Comparison of ENCODE assay signal across 11 mouse cellular contexts in the genomic region with DNA sequence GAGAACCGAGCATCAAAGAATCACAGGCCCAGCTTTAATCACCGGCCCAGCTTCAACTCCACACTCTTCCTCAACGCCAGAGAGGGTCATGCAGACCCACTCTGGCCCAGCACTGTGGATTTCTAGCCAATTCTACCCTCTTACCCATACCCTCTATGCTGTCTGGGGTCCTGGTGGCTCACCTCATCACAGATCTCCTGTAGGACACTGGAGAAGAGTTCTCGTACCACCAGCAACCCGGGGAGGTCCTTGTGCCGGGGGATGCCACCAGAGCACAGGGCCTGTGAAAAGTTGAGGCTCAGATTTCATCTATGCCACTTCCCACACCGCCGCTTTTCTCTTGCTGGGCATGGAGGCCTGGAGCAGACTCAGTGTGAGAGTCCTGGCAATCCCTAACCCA. TPM values are rescaled to one million over a fixed set of nuclear protein-coding genes. Genes with fewer than 3 reads are reported as not detected.
DNase-seq lines count a peak whose midpoint lies in the region; ATAC-seq and TF ChIP-seq lines count a peak whose summit lies in the region.
"Had no signal": no experiment of that assay in that cellular context is flagged by ENCODE, and none has a peak within 500 bp of the region (broad histone marks: within the 10 kb centered on the region; RNA-seq: fewer than 3 reads in every experiment).

No protein-coding gene starts in this region.

- TF ChIP-seq CTCF in G1E (IDR thresholded peaks at IDR 0.05; ENCODE audit: low read depth, low read length): no peak

- peak overlapping the region; percentile 66; the same call in 1 of the 2 replicates for H3K4me3 ChIP-seq in kidney, embryonic 14.5 days (ENCODE audit: low read length)
- H3K4me3 ChIP-seq in G1E (ENCODE audit: low read depth, low read length): peak overlapping the region; percentile 76
- no peak overlapping the region for H3K4me3 ChIP-seq in liver, embryonic 12.5 days

- no peak overlapping the region for H3K27ac ChIP-seq in kidney, embryonic 14.5 days (ENCODE audit: low read depth, low read length)
- 0 out of 2 replicates have a peak overlapping the region, but pooled peaks have one; percentile 75 for H3K27ac ChIP-seq in liver, embryonic 12.5 days
- H3K27ac ChIP-seq: liver, embryonic 14.5 days had no signal

- no peaks in the 10 kb centered on the region for H3K9me3 ChIP-seq in kidney, embryonic 14.5 days (ENCODE audit: control insufficient read depth, low read length)
- no peaks in the 10 kb centered on the region for H3K9me3 ChIP-seq in G1E (replicated peaks)
- H3K9me3 ChIP-seq in liver, embryonic 12.5 days (replicated peaks): no peaks in the 10 kb centered on the region

- ATAC-seq in kidney, embryonic 14.5 days (ENCODE audit: low FRiP score, low TSS enrichment): no peak
- no peak for ATAC-seq in G1E (ENCODE audit: extremely low read depth, insufficient number of reproducible peaks, low FRiP score, poor library complexity, severe bottlenecking)
- no peak for ATAC-seq in liver, embryonic 12.5 days
- ATAC-seq: forebrain, postnatal 0 days had no signal

- peak; percentile 44 for DNase-seq in cerebellum, adult 9-10 months
- no peak for DNase-seq in cerebellum, postnatal 4 days (ENCODE audit: low spot score in 2 of 2)
- no peak for DNase-seq in kidney, postnatal 14 days
- no peak for DNase-seq in G1E (ENCODE audit: low spot score)
- DNase-seq in embryo, embryonic 10 days (ENCODE audit: low spot score): no peak
- no peak for DNase-seq in right cerebral cortex, postnatal 14 days
- DNase-seq: forebrain, postnatal 0 days; kidney, adult 8-10 months had no signal

- H3K4me2 ChIP-seq in kidney, embryonic 14.5 days (replicated peaks; ENCODE audit: low read depth, low read length): peak overlapping the region; percentile 92; the same call in 1 of the 2 replicates
- H3K4me2 ChIP-seq in liver, embryonic 12.5 days: peak overlapping the region; percentile 93

- whole genome bisulfite sequencing in kidney, embryonic 14.5 days: 81% methylated on average over 8 of the region's 8 CpGs
- 81% methylated on average over 8 of the region's 8 CpGs for WGBS in liver, embryonic 12.5 days (ENCODE audit: insufficient replicate concordance)

- H3K36me3 ChIP-seq in kidney, embryonic 14.5 days (ENCODE audit: control insufficient read depth, insufficient read depth, low read length): peaks cover 5% of the 10 kb centered on the region
- H3K36me3 ChIP-seq in G1E (replicated peaks): peaks cover 53% of the 10 kb centered on the region
- H3K36me3 ChIP-seq in liver, embryonic 12.5 days: peaks cover 18% of the 10 kb centered on the region

- peak overlapping the region; percentile 28; the same call in 1 of the 2 replicates for H3K9ac ChIP-seq in kidney, embryonic 14.5 days (ENCODE audit: low read depth, low read length)
- H3K9ac ChIP-seq in liver, embryonic 12.5 days: no peak overlapping the region
- H3K9ac ChIP-seq: forebrain, postnatal 0 days had no signal

- H3K4me1 ChIP-seq in kidney, embryonic 14.5 days (ENCODE audit: control insufficient read depth, insufficient read depth, low read length): peaks cover 21% of the 10 kb centered on the region
- peaks cover 68% of the 10 kb centered on the region for H3K4me1 ChIP-seq in G1E (ENCODE audit: insufficient read depth, low read depth, low read length)
- peaks cover 62% of the 10 kb centered on the region for H3K4me1 ChIP-seq in liver, embryonic 12.5 days

- H3K27me3 ChIP-seq in kidney, embryonic 14.5 days (ENCODE audit: control insufficient read depth, insufficient read depth, low read length): no peaks in the 10 kb centered on the region
- no peaks in the 10 kb centered on the region; the same call in 1 of the 2 replicates for H3K27me3 ChIP-seq in G1E (ENCODE audit: insufficient read depth, low read length)
- no peaks in the 10 kb centered on the region for H3K27me3 ChIP-seq in liver, embryonic 12.5 days (replicated peaks)

RNA-seq across cellular contexts. Expression of a gene that starts 1.4 kb away (rescaled TPM):
- 20.4 and 22.2 TPM in 2 replicates for polyA plus RNA-seq in kidney, embryonic 14.5 days (2014; fragmentation: Nextera tagmentation; extraction: Ambion mirVana)
- total RNA-seq in G1E (2014; fragmentation: Nextera tagmentation) (16.6 and 30.0 TPM in 2 replicates), G1E (2017) (17.8 and 21.0 TPM in 2 replicates)
- polyA plus RNA-seq in G1E (2012): 19.2 and 23.9 TPM in 2 replicates
- 10.0 and 11.9 TPM in 2 replicates for polyA plus RNA-seq in liver, embryonic 12.5 days (2016; fragmentation: Nextera tagmentation; extraction: Ambion mirVana)

RNA-seq across cellular contexts. Expression of a gene that starts 1.4 kb away (rescaled TPM):
- 9.7 and 12.1 TPM in 2 replicates for polyA plus RNA-seq in kidney, embryonic 14.5 days (2014; fragmentation: Nextera tagmentation; extraction: Ambion mirVana)
- total RNA-seq in G1E (2014; fragmentation: Nextera tagmentation) (2.6 and 6.1 TPM in 2 replicates), G1E (2017) (1.6 and 2.7 TPM in 2 replicates)
- 1.2 TPM in 2 replicates for polyA plus RNA-seq in G1E (2012)
- polyA plus RNA-seq in liver, embryonic 12.5 days (2016; fragmentation: Nextera tagmentation; extraction: Ambion mirVana): 2.2 and 2.5 TPM in 2 replicates

RNA-seq across cellular contexts. Expression of a gene that starts 2.1 kb away (rescaled TPM):
- polyA plus RNA-seq in kidney, embryonic 14.5 days (2014; fragmentation: Nextera tagmentation; extraction: Ambion mirVana): 22.6 and 24.0 TPM in 2 replicates
- total RNA-seq in G1E (2014; fragmentation: Nextera tagmentation) (29.4 and 29.5 TPM in 2 replicates), G1E (2017) (11.6 and 14.4 TPM in 2 replicates)
- 23.9 and 24.3 TPM in 2 replicates for polyA plus RNA-seq in G1E (2012)
- polyA plus RNA-seq in liver, embryonic 12.5 days (2016; fragmentation: Nextera tagmentation; extraction: Ambion mirVana): 12.1 and 12.7 TPM in 2 replicates

RNA-seq across cellular contexts. Expression of a gene that starts 7.0 kb away (rescaled TPM):
- 38.2 and 39.8 TPM in 2 replicates for polyA plus RNA-seq in kidney, embryonic 14.5 days (2014; fragmentation: Nextera tagmentation; extraction: Ambion mirVana)
- total RNA-seq in G1E (2014; fragmentation: Nextera tagmentation) (29.6 and 41.0 TPM in 2 replicates), G1E (2017) (18.5 and 20.2 TPM in 2 replicates)
- 92.6 and 118 TPM in 2 replicates for polyA plus RNA-seq in G1E (2012)
- polyA plus RNA-seq in liver, embryonic 12.5 days (2016; fragmentation: Nextera tagmentation; extraction: Ambion mirVana): 23.2 and 23.3 TPM in 2 replicates

RNA-seq across cellular contexts. Expression of a gene that starts 14.2 kb away (rescaled TPM):
- polyA plus RNA-seq in kidney, embryonic 14.5 days (2014; fragmentation: Nextera tagmentation; extraction: Ambion mirVana): 89.7 and 118 TPM in 2 replicates
- total RNA-seq in G1E (2014; fragmentation: Nextera tagmentation) (72.6 and 120 TPM in 2 replicates), G1E (2017) (58.8 and 72.0 TPM in 2 replicates)
- 170 and 201 TPM in 2 replicates for polyA plus RNA-seq in G1E (2012)
- polyA plus RNA-seq in liver, embryonic 12.5 days (2016; fragmentation: Nextera tagmentation; extraction: Ambion mirVana): 91.7 and 92.0 TPM in 2 replicates
